Comparison of ENCODE assay signal across 25 mouse cellular contexts in genomic region chr13:43350489-43351169, GRCm38 (mm10). TPM values are rescaled to one million over a fixed set of nuclear protein-coding genes. Genes with fewer than 3 reads are reported as not detected.
A peak's percentile ranks its signal among the peaks of the same experiment; 100 is the strongest.
DNase-seq lines count a peak whose midpoint lies in the region; ATAC-seq lines count a peak whose summit lies in the region.
"Had no signal": no experiment of that assay in that cellular context is flagged by ENCODE, and none has a peak within 500 bp of the region (broad histone marks: within the 10 kb centered on the region; RNA-seq: fewer than 3 reads in every experiment).

No protein-coding gene starts in this region.

- H3K4me3 ChIP-seq in heart, embryonic 10.5 days: no peak overlapping the region
- H3K4me3 ChIP-seq in megakaryocyte, embryonic 14.5 days (replicated peaks): peak overlapping the region; percentile 89
- no peak overlapping the region for H3K4me3 ChIP-seq in midbrain, embryonic 15.5 days
- H3K4me3 ChIP-seq: forebrain, embryonic 10.5 days; heart, embryonic 12.5 days; liver, embryonic 13.5 days; neural tube, embryonic 15.5 days had no signal

- H3K4me1 ChIP-seq in heart, embryonic 10.5 days: peaks cover 21% of the 10 kb centered on the region; the same call in 1 of the 2 replicates
- H3K4me1 ChIP-seq in megakaryocyte, embryonic 14.5 days: peaks cover 96% of the 10 kb centered on the region
- H3K4me1 ChIP-seq in midbrain, embryonic 15.5 days: no peaks in the 10 kb centered on the region

- H3K9me3 ChIP-seq in heart, embryonic 10.5 days: no peaks in the 10 kb centered on the region
- H3K9me3 ChIP-seq in megakaryocyte, embryonic 14.5 days: no peaks in the 10 kb centered on the region
- no peaks in the 10 kb centered on the region for H3K9me3 ChIP-seq in midbrain, embryonic 15.5 days
- H3K9me3 ChIP-seq: forebrain, embryonic 10.5 days; G1E; heart, embryonic 12.5 days; liver, embryonic 13.5 days; neural tube, embryonic 15.5 days had no signal

- no peak overlapping the region for H3K9ac ChIP-seq in midbrain, embryonic 15.5 days
- H3K9ac ChIP-seq: heart, embryonic 12.5 days; hindbrain, embryonic 14.5 days; liver, embryonic 13.5 days; neural tube, embryonic 15.5 days had no signal

- WGBS in heart, embryonic 10.5 days: 53% methylated on average over 9 of the region's 9 CpGs
- 84% methylated on average over 9 of the region's 9 CpGs for WGBS in midbrain, embryonic 15.5 days

- no peaks in the 10 kb centered on the region for H3K36me3 ChIP-seq in heart, embryonic 10.5 days
- peaks cover 6% of the 10 kb centered on the region for H3K36me3 ChIP-seq in megakaryocyte, embryonic 14.5 days (replicated peaks; ENCODE audit: low read length)
- no peaks in the 10 kb centered on the region for H3K36me3 ChIP-seq in midbrain, embryonic 15.5 days (replicated peaks)
- H3K36me3 ChIP-seq: forebrain, embryonic 10.5 days; G1E; heart, embryonic 12.5 days; liver, embryonic 13.5 days; neural tube, embryonic 15.5 days had no signal

- ATAC-seq in megakaryocyte, adult 5-6 weeks (ENCODE audit: poor library complexity, severe bottlenecking): no peak
- no peak for ATAC-seq in midbrain, embryonic 15.5 days (replicated peaks)
- ATAC-seq in CD4-positive, CD25-positive, alpha-beta regulatory T cell, adult 4 months: no peak
- ATAC-seq: forebrain, embryonic 16.5 days; Patski had no signal

- no peak overlapping the region for H3K4me2 ChIP-seq in midbrain, embryonic 15.5 days
- H3K4me2 ChIP-seq: heart, embryonic 12.5 days; hindbrain, embryonic 14.5 days; liver, embryonic 13.5 days; midbrain, embryonic 11.5 days; neural tube, embryonic 15.5 days had no signal

- intact Hi-C loops in heart, postnatal 25 days (cut with DNase I): no loop called here

- no peaks in the 10 kb centered on the region for H3K27me3 ChIP-seq in heart, embryonic 10.5 days (ENCODE audit: insufficient read depth, poor library complexity, severe bottlenecking)
- no peaks in the 10 kb centered on the region for H3K27me3 ChIP-seq in megakaryocyte, embryonic 14.5 days (replicated peaks)
- no peaks in the 10 kb centered on the region for H3K27me3 ChIP-seq in midbrain, embryonic 15.5 days (replicated peaks)
- H3K27me3 ChIP-seq: CH12.LX; heart, embryonic 12.5 days; liver, embryonic 13.5 days; neural tube, embryonic 15.5 days; Patski had no signal

- DNase-seq in heart, embryonic 10.5 days (ENCODE audit: low spot score): no peak
- DNase-seq in heart, postnatal 25 days (ENCODE audit: low spot score): no peak
- peak; percentile 54 for DNase-seq in lung, postnatal 10 days
- DNase-seq: adrenal gland, adult 2 months; cerebellum, adult 18-20 months; cerebellum, postnatal 14 days; heart, postnatal 36 days; kidney, adult 8-10 months; kidney, postnatal 10 days; layer of hippocampus, postnatal 36 days; liver, embryonic 13.5 days had no signal

- peak overlapping the region; percentile 38; the same call in 1 of the 2 replicates for H3K27ac ChIP-seq in heart, embryonic 10.5 days
- H3K27ac ChIP-seq in midbrain, embryonic 15.5 days: no peak overlapping the region
- H3K27ac ChIP-seq: forebrain, embryonic 10.5 days; hindbrain, embryonic 14.5 days; liver, embryonic 13.5 days; macrophage; neural tube, embryonic 15.5 days had no signal

RNA-seq across cellular contexts. Expression of gene Sirt5, which starts 14.7 kb away (rescaled TPM):
- polyA plus RNA-seq in heart, embryonic 10.5 days (2016; fragmentation: Nextera tagmentation; extraction: Ambion mirVana): 22.1 and 27.2 TPM in 2 replicates
- 10 to 100 TPM; 55.0 to 55.2 TPM for total RNA-seq in heart, postnatal 25 days (2021)
- 9.0 and 15.9 TPM in 2 replicates for polyA plus RNA-seq in megakaryocyte, embryonic 14.5 days (2012; ENCODE audit: insufficient read depth, low replicate concordance)
- total RNA-seq in megakaryocyte, adult 5-6 weeks (2015): 1.2 and 2.3 TPM in 2 replicates
- total RNA-seq in megakaryocyte, adult 5-6 weeks (2017): 0.92 and 2.5 TPM in 2 replicates
- polyA plus RNA-seq in midbrain, embryonic 15.5 days (2015; fragmentation: Nextera tagmentation; extraction: Ambion mirVana): 38.9 and 39.9 TPM in 2 replicates
- 10 to 100 TPM; 26.9 to 48.4 TPM for polyA plus RNA-seq in CD4-positive, CD25-positive, alpha-beta regulatory T cell, adult 4 months (2017; shearing (Covaris generic))

RNA-seq across cellular contexts. Expression of gene Gfod1, which starts 46.7 kb away (rescaled TPM):
- polyA plus RNA-seq in heart, embryonic 10.5 days (2016; fragmentation: Nextera tagmentation; extraction: Ambion mirVana): 0.88 and 0.99 TPM in 2 replicates
- 10 to 100 TPM; 35.3 to 36.0 TPM for total RNA-seq in heart, postnatal 25 days (2021)
- 5.5 and 23.4 TPM in 2 replicates for polyA plus RNA-seq in megakaryocyte, embryonic 14.5 days (2012; ENCODE audit: insufficient read depth, low replicate concordance)
- total RNA-seq in megakaryocyte, adult 5-6 weeks (2015): 10.8 and 16.8 TPM in 2 replicates
- 4.9 and 7.2 TPM in 2 replicates for total RNA-seq in megakaryocyte, adult 5-6 weeks (2017)
- 2.4 and 2.9 TPM in 2 replicates for polyA plus RNA-seq in midbrain, embryonic 15.5 days (2015; fragmentation: Nextera tagmentation; extraction: Ambion mirVana)
- 1 to 10 TPM; 1.8 to 4.2 TPM for polyA plus RNA-seq in CD4-positive, CD25-positive, alpha-beta regulatory T cell, adult 4 months (2017; shearing (Covaris generic))

RNA-seq across cellular contexts. Expression of gene Nol7, which starts 47.6 kb away (rescaled TPM):
- 123 and 130 TPM in 2 replicates for polyA plus RNA-seq in heart, embryonic 10.5 days (2016; fragmentation: Nextera tagmentation; extraction: Ambion mirVana)
- total RNA-seq in heart, postnatal 25 days (2021): 100 to 1,000 TPM; 110 to 113 TPM
- 91.2 and 260 TPM in 2 replicates for polyA plus RNA-seq in megakaryocyte, embryonic 14.5 days (2012; ENCODE audit: insufficient read depth, low replicate concordance)
- total RNA-seq in megakaryocyte, adult 5-6 weeks (2015): 103 and 124 TPM in 2 replicates
- total RNA-seq in megakaryocyte, adult 5-6 weeks (2017): 147 and 159 TPM in 2 replicates
- polyA plus RNA-seq in midbrain, embryonic 15.5 days (2015; fragmentation: Nextera tagmentation; extraction: Ambion mirVana): 155 and 160 TPM in 2 replicates
- 100 to 1,000 TPM; 126 to 136 TPM for polyA plus RNA-seq in CD4-positive, CD25-positive, alpha-beta regulatory T cell, adult 4 months (2017; shearing (Covaris generic))
